ENCODE assay signal across 8 mouse cellular contexts in the genomic region with DNA sequence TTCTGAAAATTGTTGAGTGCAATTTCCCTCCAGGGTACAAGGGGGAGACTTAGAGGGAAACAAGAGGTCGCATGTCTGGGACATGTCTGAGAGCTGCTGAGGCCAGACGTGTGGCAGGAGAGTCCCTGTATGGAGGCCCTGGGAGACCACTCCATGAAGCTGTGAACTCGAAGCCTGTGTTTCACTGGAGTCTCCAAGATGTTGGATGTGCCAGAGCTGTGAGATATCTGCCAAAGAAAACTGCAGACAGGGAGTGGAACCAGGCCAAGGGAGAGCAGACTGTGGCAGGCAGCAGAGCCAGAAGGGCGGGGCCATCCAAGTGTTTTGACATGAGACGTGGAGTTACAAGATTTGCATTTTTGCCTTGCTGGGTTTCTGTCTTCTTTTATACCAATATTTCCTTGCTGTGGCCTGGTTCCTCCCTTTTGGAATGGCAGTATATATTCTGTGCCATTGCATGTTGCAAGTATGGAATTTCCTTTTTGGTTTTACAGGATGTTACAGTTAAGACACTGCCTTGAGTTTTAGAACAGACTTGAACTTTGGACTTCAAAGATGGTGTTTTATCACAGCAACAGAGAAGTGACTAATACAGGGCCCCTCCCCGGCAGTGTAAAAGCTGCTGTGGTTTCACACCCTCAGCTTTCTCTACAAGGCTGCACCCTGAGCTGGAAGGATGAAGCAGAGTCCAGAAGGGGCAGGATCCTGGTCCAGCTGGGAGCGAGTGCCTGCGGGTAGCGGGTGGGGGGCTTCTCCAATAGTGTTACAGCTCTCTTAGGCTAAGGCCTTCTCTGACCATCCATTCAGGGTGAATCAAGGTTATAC.
DNase-seq lines count a peak whose midpoint lies in the region; ATAC-seq and TF ChIP-seq lines count a peak whose summit lies in the region.

No protein-coding gene starts in this region.

- peaks cover 2% of the 10 kb centered on the region; the same call in 1 of the 2 replicates for H3K4me1 ChIP-seq in midbrain, postnatal 0 days (ENCODE audit: insufficient read depth, low read length)
- H3K4me1 ChIP-seq in midbrain, embryonic 11.5 days (ENCODE audit: control insufficient read depth, insufficient read depth, low read length): no peaks in the 10 kb centered on the region

- no peak overlapping the region for H3K4me3 ChIP-seq in midbrain, postnatal 0 days (ENCODE audit: low read depth, low read length)
- no peak overlapping the region for H3K4me3 ChIP-seq in midbrain, embryonic 11.5 days (ENCODE audit: low read depth, low read length)

- H3K4me2 ChIP-seq in midbrain, postnatal 0 days (ENCODE audit: low read depth, low read length, poor library complexity, severe bottlenecking): no peak overlapping the region
- H3K4me2 ChIP-seq in midbrain, embryonic 11.5 days: no peak overlapping the region

- TF ChIP-seq CTCF in midbrain, postnatal 0 days (IDR thresholded peaks at IDR 0.05): no peak

- no peaks in the 10 kb centered on the region for H3K27me3 ChIP-seq in midbrain, postnatal 0 days (ENCODE audit: insufficient read depth, low read length)
- H3K27me3 ChIP-seq in midbrain, embryonic 11.5 days (ENCODE audit: control insufficient read depth, insufficient read depth, low read length): no peaks in the 10 kb centered on the region

- WGBS in midbrain, postnatal 0 days: 73% methylated on average over 9 of the region's 9 CpGs
- 79% methylated on average over 9 of the region's 9 CpGs for WGBS in midbrain, embryonic 11.5 days

- intact Hi-C loops in heart, postnatal 10 days (cut with DNase I): no loop called here

- no peak overlapping the region for H3K27ac ChIP-seq in midbrain, postnatal 0 days (ENCODE audit: low read depth, low read length)
- no peak overlapping the region for H3K27ac ChIP-seq in midbrain, embryonic 11.5 days (ENCODE audit: low read depth, low read length)

- H3K9ac ChIP-seq in midbrain, postnatal 0 days (replicated peaks; ENCODE audit: low read length, poor library complexity, severe bottlenecking): no peak overlapping the region
- no peak overlapping the region for H3K9ac ChIP-seq in midbrain, embryonic 11.5 days (ENCODE audit: low read length)

- ATAC-seq in midbrain, postnatal 0 days (ENCODE audit: low FRiP score): no peak
- ATAC-seq in midbrain, embryonic 11.5 days (ENCODE audit: low FRiP score): no peak

- H3K36me3 ChIP-seq in midbrain, postnatal 0 days (ENCODE audit: insufficient read depth, low read length): no peaks in the 10 kb centered on the region
- no peaks in the 10 kb centered on the region for H3K36me3 ChIP-seq in midbrain, embryonic 11.5 days (ENCODE audit: control insufficient read depth, insufficient read depth, low read length)

- peak; percentile 77 for DNase-seq in midbrain, postnatal 0 days (ENCODE audit: low spot score)
- DNase-seq in midbrain, embryonic 11.5 days (ENCODE audit: low spot score, missing footprints): no peak
- peak; percentile 62 for DNase-seq in fat pad, adult 2 months (ENCODE audit: extremely low read depth, low read depth, low spot score)
- DNase-seq in heart, postnatal 10 days: peak; percentile 87 to 88
- peak; percentile 26 to 28 for DNase-seq in layer of hippocampus, postnatal 14 days (ENCODE audit: low spot score in 2 of 2)
- DNase-seq in right cerebral cortex, postnatal 10 days (ENCODE audit: low spot score in 2 of 2): peak; percentile 78 to 83
- no peak for DNase-seq in thymus, postnatal 0 days (ENCODE audit: low spot score)
- no peak for DNase-seq in B cell, adult 2 months

- no peaks in the 10 kb centered on the region for H3K9me3 ChIP-seq in midbrain, postnatal 0 days (ENCODE audit: low read length)
- H3K9me3 ChIP-seq in midbrain, embryonic 11.5 days (ENCODE audit: control insufficient read depth, low read length): no peaks in the 10 kb centered on the region

Comparison
In these comparisons a context has a peak if more than half of its experiments do, and no peak if none do; other contexts are left out.
1. DNase-seq: peak in midbrain, postnatal 0 days (single experiment), fat pad, adult 2 months (single experiment), heart, postnatal 10 days (2 of 2), layer of hippocampus, postnatal 14 days (2 of 2) and right cerebral cortex, postnatal 10 days (2 of 2); none in midbrain, embryonic 11.5 days (single experiment), thymus, postnatal 0 days (single experiment) and B cell, adult 2 months (0 of 2).